Mouse (Mus musculus) retina, adult 2 months (tissue): ENCODE results near the gene Mroh3.

Source experiments
- DNase-seq: peaks from one replicate; pipeline ENCODE4 v3.0.0-alpha.2; 2012; ENCODE audit warnings: low read depth, low spot score

Gene Mroh3

GRCm38 (mm10) chr1:136212803-136213202, at the start of gene Mroh3:
Gene Mroh3 (minus strand): TSS chr1:136212828.
- peak; percentile 15 for DNase-seq

GRCm38 (mm10) chr1:136260635-136261238, 48.1 kb upstream of the Mroh3 start, which contains the start of gene Gpr25:
Gene Gpr25 (minus strand): TSS chr1:136260873.
- no peak for DNase-seq

- DNase-seq, result no peak
Measured at GRCm38 (mm10) chr1:136259893-136260634, 47.4 kb upstream of the Mroh3 start.

GRCm38 (mm10) chr1:136259543-136259892, 46.9 kb upstream of the Mroh3 start:
- no peak for DNase-seq

- DNase-seq, result no peak
Measured at GRCm38 (mm10) chr1:136258495-136258894, 45.9 kb upstream of the Mroh3 start.

- DNase-seq, result no peak
Measured at GRCm38 (mm10) chr1:136255657-136256056, 43.0 kb upstream of the Mroh3 start.

GRCm38 (mm10) chr1:136255174-136255573, 42.5 kb upstream of the Mroh3 start:
- no peak for DNase-seq

- DNase-seq, result no peak
Measured at GRCm38 (mm10) chr1:136254503-136255065, 42.0 kb upstream of the Mroh3 start.

GRCm38 (mm10) chr1:136253472-136253871, 40.8 kb upstream of the Mroh3 start:
- DNase-seq, result no peak

- no peak for DNase-seq
Measured at GRCm38 (mm10) chr1:136249662-136250061, 37.0 kb upstream of the Mroh3 start.

GRCm38 (mm10) chr1:136247393-136247792, 34.8 kb upstream of the Mroh3 start:
- DNase-seq, result no peak

GRCm38 (mm10) chr1:136244469-136244868, 31.8 kb upstream of the Mroh3 start:
- DNase-seq, result no peak

GRCm38 (mm10) chr1:136241801-136242200, 29.2 kb upstream of the Mroh3 start:
- DNase-seq, result no peak

GRCm38 (mm10) chr1:136238495-136238894, 25.9 kb upstream of the Mroh3 start:
- DNase-seq, result no peak

- no peak for DNase-seq
Measured at GRCm38 (mm10) chr1:136234595-136235092, 22.0 kb upstream of the Mroh3 start.

- no peak for DNase-seq
Measured at GRCm38 (mm10) chr1:136233892-136234594, 21.4 kb upstream of the Mroh3 start, which contains the start of gene Inava. Gene Inava (minus strand): TSS chr1:136234264.

GRCm38 (mm10) chr1:136232986-136233790, 20.6 kb upstream of the Mroh3 start:
- DNase-seq, result no peak

- DNase-seq, result no peak
Measured at GRCm38 (mm10) chr1:136232285-136232926, 19.8 kb upstream of the Mroh3 start.

- no peak for DNase-seq
Measured at GRCm38 (mm10) chr1:136231596-136231995, 19.0 kb upstream of the Mroh3 start.

GRCm38 (mm10) chr1:136230201-136230600, 17.6 kb upstream of the Mroh3 start:
- no peak for DNase-seq

GRCm38 (mm10) chr1:136229040-136229373, 16.4 kb upstream of the Mroh3 start:
- DNase-seq, result no peak
